Mouse (Mus musculus): ENCODE measurements around the gene Zbtb48. TPM values are rescaled to one million over a fixed set of nuclear protein-coding genes. Genes with fewer than 3 reads are reported as not detected.

Zbtb48 gene
- total and polyA plus RNA-seq, 3 experiments: 12.1 to 21.4 TPM; not detected in 1

DNA sequence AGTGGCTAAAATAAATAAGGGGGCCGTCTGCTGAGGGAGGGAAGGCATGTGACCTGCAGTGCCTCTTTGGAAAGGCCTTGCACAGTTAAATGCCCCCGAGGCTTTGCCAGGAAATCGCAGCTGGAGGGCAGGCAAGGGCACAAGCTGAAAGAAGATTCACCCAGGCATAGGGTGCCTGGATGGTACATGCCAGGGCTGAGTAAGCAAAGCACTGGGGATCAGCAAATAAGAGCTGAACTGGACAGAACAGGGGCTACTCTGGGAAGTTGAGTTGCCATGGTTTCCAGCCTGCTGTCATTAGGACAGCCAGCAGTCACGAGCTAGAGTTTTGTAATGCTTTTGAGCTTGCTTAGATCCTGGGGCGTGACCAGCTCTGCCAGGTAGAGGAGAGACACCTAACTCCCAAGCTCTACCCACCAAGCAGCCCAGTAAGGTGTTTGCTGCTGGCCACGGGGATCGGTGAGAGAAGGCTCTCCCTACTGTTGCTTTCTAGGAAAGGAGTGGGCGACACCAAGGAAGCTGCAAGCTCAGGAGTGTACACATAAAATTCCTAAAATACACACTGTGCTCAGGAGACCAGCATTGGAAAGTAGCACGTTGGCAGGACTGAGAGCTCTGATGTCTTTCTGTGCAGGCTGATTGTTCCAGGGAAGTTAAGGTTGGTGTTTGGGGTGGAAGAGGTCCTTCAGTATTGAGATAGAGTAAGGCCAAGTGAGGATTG is 35.1 kb upstream of the Zbtb48 start:
- no peaks in the 10 kb centered on the region for H3K9me3 ChIP-seq (replicated peaks; ENCODE audit: insufficient read depth, low read length)
- no peaks in the 10 kb centered on the region for H3K79me2 ChIP-seq (ENCODE audit: control insufficient read depth, insufficient read depth, low read length, poor library complexity)
- H3K4me3 ChIP-seq (ENCODE audit: control insufficient read depth in 1 of 2, insufficient read depth in 1 of 2, low read depth in 2 of 2, low read length in 2 of 2): no peak overlapping the region
- DNase-seq (ENCODE audit: low read depth, low spot score): no peak
- H3K4me1 ChIP-seq (ENCODE audit: control insufficient read depth in 1 of 2, insufficient read depth in 2 of 2, low read length in 2 of 2): no peaks in the 10 kb centered on the region
- H3K27ac ChIP-seq (ENCODE audit: control insufficient read depth, low read depth, low read length): no peak overlapping the region
- TF ChIP-seq MAFK (IDR thresholded peaks at IDR 0.05; ENCODE audit: borderline replicate concordance, low read depth, low read length): no peak
- peaks cover 0 to 10% of the 10 kb centered on the region in 2 experiments; a peak in 1 of 4 replicates for H3K36me3 ChIP-seq (ENCODE audit: control insufficient read depth in 1 of 2, insufficient read depth in 2 of 2, low read length in 2 of 2)
- H3K27me3 ChIP-seq (ENCODE audit: control insufficient read depth in 1 of 2, insufficient read depth in 2 of 2, low read length in 2 of 2): no peaks in the 10 kb centered on the region
- no peak overlapping the region for H3K9ac ChIP-seq (ENCODE audit: control insufficient read depth, low read depth, low read length, poor library complexity, severe bottlenecking)

- no peaks in the 10 kb centered on the region for H3K9me3 ChIP-seq (replicated peaks; ENCODE audit: insufficient read depth, low read length)
- no peak overlapping the region for H3K27ac ChIP-seq (ENCODE audit: control insufficient read depth, low read depth, low read length)
- H3K9ac ChIP-seq (ENCODE audit: control insufficient read depth, low read depth, low read length, poor library complexity, severe bottlenecking): no peak overlapping the region
- H3K4me3 ChIP-seq (ENCODE audit: control insufficient read depth in 1 of 2, insufficient read depth in 1 of 2, low read depth in 2 of 2, low read length in 2 of 2): no peak overlapping the region
- H3K79me2 ChIP-seq (ENCODE audit: control insufficient read depth, insufficient read depth, low read length, poor library complexity): peaks cover 46% of the 10 kb centered on the region
- DNase-seq (ENCODE audit: low read depth, low spot score): no peak
- peaks cover 0 to 8% of the 10 kb centered on the region in 2 experiments; a peak in 2 of 4 replicates for H3K4me1 ChIP-seq (ENCODE audit: control insufficient read depth in 1 of 2, insufficient read depth in 2 of 2, low read length in 2 of 2)
- H3K36me3 ChIP-seq (ENCODE audit: control insufficient read depth in 1 of 2, insufficient read depth in 2 of 2, low read length in 2 of 2): peaks cover 8 to 21% of the 10 kb centered on the region in 2 experiments
- TF ChIP-seq MEF2A (IDR thresholded peaks at IDR 0.05; ENCODE audit: extremely low read depth, insufficient replicate concordance, low read depth, low read length, poor library complexity, severe bottlenecking) (no peak), E2F4 (IDR thresholded peaks at IDR 0.05; ENCODE audit: borderline replicate concordance, low read depth, low read length) (no peak), CTCF (IDR thresholded peaks at IDR 0.05 in 2 of 3, conservative IDR thresholded peaks at IDR 0.05 in 1 of 3; ENCODE audit: control insufficient read depth in 1 of 3, insufficient read depth in 1 of 3, low read depth in 2 of 3, low read length in 3 of 3, poor library complexity in 1 of 3, severe bottlenecking in 1 of 3) (no peak), TCF12 (IDR thresholded peaks at IDR 0.05; ENCODE audit: low read depth, low read length) (no peak)
- no peaks in the 10 kb centered on the region for H3K27me3 ChIP-seq (ENCODE audit: control insufficient read depth in 1 of 2, insufficient read depth in 2 of 2, low read length in 2 of 2)
These were observed 17.1 kb upstream of the Zbtb48 start for GRCm38 (mm10) chr4:152044609-152045008.

DNA sequence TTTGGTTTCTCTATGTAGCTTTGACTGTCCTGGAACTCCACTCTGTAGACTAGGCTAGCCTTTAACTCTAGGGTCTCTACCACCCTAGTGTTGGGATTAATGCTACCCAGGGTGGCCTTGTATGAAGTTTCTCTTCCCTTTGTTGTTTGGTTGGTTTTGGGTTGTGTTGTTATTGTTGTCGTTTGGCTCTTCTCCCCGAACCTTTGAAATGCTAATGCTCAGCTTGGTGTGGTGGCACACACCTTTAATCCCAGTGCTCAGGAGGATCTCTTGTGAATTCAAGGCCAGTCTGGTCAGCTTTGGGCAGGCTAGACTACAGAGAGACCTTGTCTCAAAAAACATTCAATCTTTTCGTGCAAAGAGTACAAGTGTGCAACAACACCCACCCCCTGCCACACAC is 15.7 kb upstream of the Zbtb48 start:
- Histone ChIP-seq H3K4me3 (ENCODE audit: control insufficient read depth in 1 of 2, insufficient read depth in 1 of 2, low read depth in 2 of 2, low read length in 2 of 2) (no peak overlapping the region), H3K36me3 (ENCODE audit: control insufficient read depth in 1 of 2, insufficient read depth in 2 of 2, low read length in 2 of 2) (peaks cover 8 to 17% of the 10 kb centered on the region in 2 experiments), H3K4me1 (ENCODE audit: control insufficient read depth in 1 of 2, insufficient read depth in 2 of 2, low read length in 2 of 2) (peaks cover 0 to 10% of the 10 kb centered on the region in 2 experiments; a peak in 2 of 4 replicates), H3K9ac (ENCODE audit: control insufficient read depth, low read depth, low read length, poor library complexity, severe bottlenecking) (no peak overlapping the region), H3K79me2 (ENCODE audit: control insufficient read depth, insufficient read depth, low read length, poor library complexity) (peaks cover 51% of the 10 kb centered on the region), H3K9me3 (replicated peaks; ENCODE audit: insufficient read depth, low read length) (no peaks in the 10 kb centered on the region), H3K27ac (ENCODE audit: control insufficient read depth, low read depth, low read length) (no peak overlapping the region), H3K27me3 (ENCODE audit: control insufficient read depth in 1 of 2, insufficient read depth in 2 of 2, low read length in 2 of 2) (no peaks in the 10 kb centered on the region)
- peak in 1 of 2 experiments; percentile 35; a peak in 1 of 4 replicates for TF ChIP-seq POLR2A (IDR thresholded peaks at IDR 0.05; ENCODE audit: control insufficient read depth in 1 of 2, insufficient read depth in 1 of 2, low read depth in 1 of 2, low read length in 2 of 2, poor library complexity in 1 of 2)
- no peak for TF ChIP-seq UBTF (IDR thresholded peaks at IDR 0.05; ENCODE audit: borderline replicate concordance, insufficient read depth, low read depth, low read length)
- DNase-seq (ENCODE audit: low read depth, low spot score): no peak
